10 mouse cellular contexts compared by ENCODE assay signal in the genomic region with DNA sequence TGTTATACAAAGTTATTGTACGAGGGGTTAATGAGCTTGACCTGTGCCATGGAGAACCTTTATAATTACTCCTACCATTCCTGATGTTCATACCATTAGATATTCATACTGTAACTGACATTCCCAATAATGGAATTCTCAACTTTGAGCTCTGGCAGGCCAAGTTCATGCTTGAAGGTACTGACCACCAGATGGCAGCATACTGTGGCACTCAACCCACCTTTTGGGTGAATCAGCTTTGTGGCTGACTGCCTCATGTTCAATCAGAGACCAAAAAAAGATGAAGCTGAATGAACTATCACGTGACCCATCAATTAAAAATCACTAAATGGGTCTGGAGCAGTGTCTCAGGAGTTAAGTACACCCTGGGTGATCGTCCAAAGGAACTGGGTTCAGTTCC.
DNase-seq lines count a peak whose midpoint lies in the region; ATAC-seq and TF ChIP-seq lines count a peak whose summit lies in the region.
"Had no signal": no experiment of that assay in that cellular context is flagged by ENCODE, and none has a peak within 500 bp of the region (broad histone marks: within the 10 kb centered on the region; RNA-seq: fewer than 3 reads in every experiment).

No protein-coding gene starts in this region.

- H3K27me3 ChIP-seq in forebrain, postnatal 0 days (ENCODE audit: insufficient read depth, low read length): no peaks in the 10 kb centered on the region
- H3K27me3 ChIP-seq in forebrain, embryonic 16.5 days (replicated peaks; ENCODE audit: control insufficient read depth, insufficient read depth, low read length): no peaks in the 10 kb centered on the region
- no peaks in the 10 kb centered on the region for H3K27me3 ChIP-seq in lung, embryonic 14.5 days (ENCODE audit: insufficient read depth, low read length)
- H3K27me3 ChIP-seq: limb, embryonic 15.5 days had no signal

- WGBS in forebrain, postnatal 0 days: 45% methylated on average over 3 of the region's 3 CpGs
- 41% methylated on average over 3 of the region's 3 CpGs for WGBS in forebrain, embryonic 16.5 days
- WGBS in lung, embryonic 14.5 days: 40% methylated on average over 3 of the region's 3 CpGs

- peak; percentile 59 for TF ChIP-seq CTCF in forebrain, postnatal 0 days (IDR thresholded peaks at IDR 0.05; ENCODE audit: low read depth)
- peak; percentile 76 for TF ChIP-seq CTCF in lung, embryonic 14.5 days (IDR thresholded peaks at IDR 0.05; ENCODE audit: low read depth)

- H3K9ac ChIP-seq in forebrain, postnatal 0 days: no peak overlapping the region
- H3K9ac ChIP-seq in forebrain, embryonic 16.5 days (replicated peaks; ENCODE audit: low read depth, low read length): no peak overlapping the region
- H3K9ac ChIP-seq in lung, embryonic 14.5 days: no peak overlapping the region
- H3K9ac ChIP-seq: limb, embryonic 15.5 days had no signal

- H3K9me3 ChIP-seq in forebrain, postnatal 0 days (ENCODE audit: low read length): no peaks in the 10 kb centered on the region
- H3K9me3 ChIP-seq in forebrain, embryonic 16.5 days (ENCODE audit: control insufficient read depth, low read length): no peaks in the 10 kb centered on the region
- no peaks in the 10 kb centered on the region for H3K9me3 ChIP-seq in lung, embryonic 14.5 days (ENCODE audit: low read depth, low read length)
- H3K9me3 ChIP-seq: limb, embryonic 15.5 days had no signal

- no peak overlapping the region for H3K4me2 ChIP-seq in forebrain, postnatal 0 days (ENCODE audit: low read depth)
- H3K4me2 ChIP-seq in forebrain, embryonic 16.5 days (ENCODE audit: low read length): no peak overlapping the region
- H3K4me2 ChIP-seq in lung, embryonic 14.5 days: no peak overlapping the region
- H3K4me2 ChIP-seq: limb, embryonic 15.5 days had no signal

- H3K4me1 ChIP-seq in forebrain, postnatal 0 days (ENCODE audit: insufficient read depth): no peaks in the 10 kb centered on the region
- H3K4me1 ChIP-seq in forebrain, embryonic 16.5 days (replicated peaks; ENCODE audit: control insufficient read depth, insufficient read depth, low read length): peaks cover 7% of the 10 kb centered on the region; the same call in 1 of the 2 replicates
- no peaks in the 10 kb centered on the region for H3K4me1 ChIP-seq in lung, embryonic 14.5 days (ENCODE audit: insufficient read depth)
- H3K4me1 ChIP-seq: limb, embryonic 15.5 days had no signal

- H3K36me3 ChIP-seq in forebrain, postnatal 0 days (ENCODE audit: insufficient read depth): no peaks in the 10 kb centered on the region
- H3K36me3 ChIP-seq in forebrain, embryonic 16.5 days (ENCODE audit: control insufficient read depth, insufficient read depth): no peaks in the 10 kb centered on the region
- H3K36me3 ChIP-seq in lung, embryonic 14.5 days (ENCODE audit: insufficient read depth): no peaks in the 10 kb centered on the region
- H3K36me3 ChIP-seq: limb, embryonic 15.5 days had no signal

- no peak overlapping the region for H3K4me3 ChIP-seq in forebrain, postnatal 0 days (ENCODE audit: low read depth, low read length)
- H3K4me3 ChIP-seq in forebrain, embryonic 16.5 days (replicated peaks; ENCODE audit: low read length): no peak overlapping the region
- no peak overlapping the region for H3K4me3 ChIP-seq in lung, embryonic 14.5 days (ENCODE audit: low read depth, low read length)
- H3K4me3 ChIP-seq: erythroblast, embryonic 14.5 days; limb, embryonic 15.5 days had no signal

- no peak for ATAC-seq in forebrain, postnatal 0 days
- no peak for ATAC-seq in forebrain, embryonic 16.5 days
- ATAC-seq in lung, embryonic 14.5 days (ENCODE audit: insufficient read depth): no peak

- H3K27ac ChIP-seq in forebrain, postnatal 0 days (ENCODE audit: low read depth, low read length): no peak overlapping the region
- H3K27ac ChIP-seq in forebrain, embryonic 16.5 days (ENCODE audit: low read length): no peak overlapping the region
- H3K27ac ChIP-seq in lung, embryonic 14.5 days (ENCODE audit: low read depth): no peak overlapping the region
- H3K27ac ChIP-seq: limb, embryonic 15.5 days had no signal

- DNase-seq in forebrain, postnatal 0 days: peak; percentile 15
- DNase-seq in lung, embryonic 14.5 days: peak; percentile 71
- DNase-seq in lung, adult 18-20 months: no peak
- peak; percentile 38 to 66 for DNase-seq in cerebellum, postnatal 25 days
- peak; percentile 27 for DNase-seq in lung, postnatal 14 days
- no peak for DNase-seq in thymus, postnatal 14 days
- DNase-seq in left cerebral cortex, adult 8-10 months (ENCODE audit: low spot score in 2 of 2): no peak

Comparison
In these comparisons a context has a peak if more than half of its experiments do, and no peak if none do; other contexts are left out.
1. DNase-seq: peak in forebrain, postnatal 0 days (single experiment), lung, embryonic 14.5 days (single experiment), cerebellum, postnatal 25 days (2 of 2) and lung, postnatal 14 days (single experiment); none in lung, adult 18-20 months (0 of 2), thymus, postnatal 14 days (single experiment) and left cerebral cortex, adult 8-10 months (0 of 2).